Mouse (Mus musculus) spleen, postnatal 10 days (tissue): Measurements from ENCODE around the gene Gm10961.

Source experiments
- DNase-seq, 2 experiments: peaks; one replicate each; pipeline ENCODE4 v3.0.0; 2021 to 2022; ENCODE audit warnings: low spot score in 2 of 2

Gm10961 gene

GRCm38 (mm10) chr3:107630682-107631522, at the start of gene Gm10961:
TSS of gene Gm10961 (plus strand) at chr3:107631322.
- DNase-seq: peak in 1 of 2 experiments; percentile 60

- no peak for DNase-seq
Observed at GRCm38 (mm10) chr3:107582130-107582874, 48.8 kb upstream of the Gm10961 start.

- DNase-seq: no peak
Observed at GRCm38 (mm10) chr3:107582875-107583767, 48.0 kb upstream of the Gm10961 start.

DNA sequence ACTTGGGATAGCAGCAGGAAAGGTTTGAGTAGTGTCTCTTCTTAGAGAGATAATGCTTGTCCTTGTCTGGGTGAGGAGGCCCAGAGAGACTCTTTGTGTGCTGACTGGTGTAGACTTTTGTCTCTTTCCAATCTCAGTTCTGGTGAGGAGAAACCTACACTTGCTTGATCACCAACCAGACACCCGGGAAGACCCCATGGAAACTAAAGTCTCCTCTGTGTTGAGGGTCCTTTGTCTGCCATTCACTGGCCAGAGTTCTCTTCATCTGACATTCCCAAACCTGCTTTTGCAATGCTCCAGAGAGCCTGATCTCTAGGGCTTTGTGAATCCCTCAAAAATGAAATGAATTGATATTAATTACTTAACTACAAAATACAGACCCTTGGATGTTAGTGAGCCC, 47.2 kb upstream of the Gm10961 start:
- no peak for DNase-seq

GRCm38 (mm10) chr3:107586504-107586903, 44.6 kb upstream of the Gm10961 start:
- DNase-seq: no peak

- DNase-seq: no peak
Observed at GRCm38 (mm10) chr3:107591612-107592011, 39.5 kb upstream of the Gm10961 start.

GRCm38 (mm10) chr3:107593632-107594031, 37.5 kb upstream of the Gm10961 start:
- no peak for DNase-seq

DNA sequence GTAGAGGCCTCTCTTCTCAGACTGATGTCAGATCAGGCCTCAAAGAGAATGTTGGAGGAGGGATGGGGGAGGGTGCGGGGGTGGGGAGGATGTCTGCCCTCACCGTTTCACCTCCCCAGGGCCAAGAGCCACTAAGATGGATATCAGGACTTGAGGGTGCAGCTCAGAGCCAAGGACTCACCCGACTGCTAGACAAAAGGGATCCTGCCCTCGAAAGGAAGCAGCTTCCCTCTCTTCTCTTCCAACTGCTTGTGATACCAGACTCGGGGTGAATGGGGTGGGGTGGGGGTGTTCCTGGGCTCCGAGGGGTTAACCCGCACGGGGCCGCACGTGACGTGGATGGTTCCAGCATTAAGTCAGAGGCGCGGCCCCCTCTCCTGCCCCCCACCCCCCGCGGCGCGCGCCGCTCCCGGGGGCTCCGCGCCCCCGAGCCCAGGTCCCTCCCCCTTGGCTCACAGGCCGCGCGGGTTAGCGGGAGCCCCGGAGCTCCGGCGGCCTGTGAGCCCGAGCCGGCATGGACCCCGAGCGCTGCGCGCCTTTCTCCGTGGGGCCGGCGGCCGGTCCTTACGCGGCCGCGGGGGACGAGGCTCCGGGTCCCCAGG, 36.4 kb upstream of the Gm10961 start, which contains the start of gene Alx3:
Alx3 (plus strand) TSS at position 370 of the 602 bp plus-strand sequence.
- no peak for DNase-seq

DNA sequence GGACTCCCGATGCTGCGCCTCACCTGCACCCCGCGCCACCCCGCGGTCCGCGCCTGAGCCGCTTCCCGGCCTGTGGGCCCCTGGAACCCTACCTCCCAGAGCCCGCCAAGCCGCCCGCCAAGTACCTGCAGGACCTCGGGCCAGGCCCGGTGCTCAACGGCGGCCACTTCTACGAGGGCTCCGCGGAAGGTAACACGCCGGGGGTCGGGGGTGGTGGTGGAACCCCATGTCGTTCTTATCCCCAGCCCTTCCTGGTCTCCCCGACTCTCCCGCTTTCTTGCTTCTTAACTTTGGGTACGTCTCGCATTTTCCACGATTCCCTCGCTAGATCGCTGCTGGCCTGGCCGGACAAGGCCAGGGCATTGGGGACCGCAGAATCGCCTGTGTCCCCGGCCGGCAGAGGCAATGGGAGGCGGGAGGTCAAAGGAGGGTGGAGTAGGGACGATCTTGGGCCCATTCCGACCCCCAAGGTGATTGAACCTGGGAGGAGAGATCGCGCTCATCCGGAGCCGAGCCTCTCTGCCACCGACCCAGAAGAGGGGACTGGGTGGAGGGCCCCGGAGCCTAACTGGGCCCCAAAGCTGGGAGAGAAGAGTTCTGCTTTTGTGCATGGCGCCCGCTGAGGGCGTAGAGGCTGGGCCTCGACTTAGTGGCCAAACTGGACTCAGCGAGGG, 35.7 kb upstream of the Gm10961 start:
- no peak for DNase-seq

DNA sequence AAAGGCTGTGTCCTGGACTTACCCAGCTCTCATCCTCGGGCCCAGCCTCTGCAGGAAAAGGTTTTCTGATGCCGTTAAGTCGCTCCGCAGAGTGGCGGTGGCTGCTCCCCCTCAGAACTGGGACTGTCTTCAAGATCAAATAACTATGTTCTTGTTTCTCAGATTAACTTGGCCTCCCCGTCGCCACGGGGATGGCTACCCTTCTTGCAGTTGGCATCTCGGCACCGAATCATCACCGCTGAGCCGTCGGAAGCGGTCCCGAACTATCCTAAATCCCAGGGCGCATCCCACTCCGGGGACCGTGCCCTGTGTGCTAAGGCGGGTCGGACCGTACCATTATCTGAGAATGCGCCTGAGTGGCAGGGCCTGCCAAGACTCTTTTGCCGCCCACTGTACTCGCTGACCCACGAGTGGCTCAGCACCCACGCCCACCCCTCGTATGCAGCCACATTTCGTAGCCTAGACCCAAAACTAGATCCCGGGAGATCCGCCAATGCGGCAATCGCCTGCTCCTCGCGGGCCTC, 35.1 kb upstream of the Gm10961 start:
- DNase-seq: no peak

- no peak for DNase-seq
Observed at GRCm38 (mm10) chr3:107596559-107596958, 34.6 kb upstream of the Gm10961 start.

DNA sequence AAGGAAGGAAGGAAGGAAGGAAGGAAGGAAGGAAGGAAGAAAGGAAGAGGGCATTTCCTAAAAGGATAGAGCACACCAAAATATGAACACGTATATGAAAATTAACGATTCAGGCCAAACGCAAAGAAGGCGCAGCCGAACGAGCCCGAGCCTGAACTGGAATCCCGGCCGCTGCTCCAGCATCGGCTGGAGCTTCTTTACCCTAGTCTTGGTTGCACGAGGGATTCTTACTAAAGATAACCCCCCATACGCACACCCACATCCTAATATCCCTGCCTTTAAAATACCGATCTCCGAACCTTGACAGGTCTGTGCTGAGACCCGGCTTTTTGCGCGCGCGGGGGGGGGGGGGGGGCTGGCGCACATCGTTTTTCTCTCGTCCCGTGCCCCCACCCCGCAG, 34.0 kb upstream of the Gm10961 start:
- DNase-seq: no peak

DNA sequence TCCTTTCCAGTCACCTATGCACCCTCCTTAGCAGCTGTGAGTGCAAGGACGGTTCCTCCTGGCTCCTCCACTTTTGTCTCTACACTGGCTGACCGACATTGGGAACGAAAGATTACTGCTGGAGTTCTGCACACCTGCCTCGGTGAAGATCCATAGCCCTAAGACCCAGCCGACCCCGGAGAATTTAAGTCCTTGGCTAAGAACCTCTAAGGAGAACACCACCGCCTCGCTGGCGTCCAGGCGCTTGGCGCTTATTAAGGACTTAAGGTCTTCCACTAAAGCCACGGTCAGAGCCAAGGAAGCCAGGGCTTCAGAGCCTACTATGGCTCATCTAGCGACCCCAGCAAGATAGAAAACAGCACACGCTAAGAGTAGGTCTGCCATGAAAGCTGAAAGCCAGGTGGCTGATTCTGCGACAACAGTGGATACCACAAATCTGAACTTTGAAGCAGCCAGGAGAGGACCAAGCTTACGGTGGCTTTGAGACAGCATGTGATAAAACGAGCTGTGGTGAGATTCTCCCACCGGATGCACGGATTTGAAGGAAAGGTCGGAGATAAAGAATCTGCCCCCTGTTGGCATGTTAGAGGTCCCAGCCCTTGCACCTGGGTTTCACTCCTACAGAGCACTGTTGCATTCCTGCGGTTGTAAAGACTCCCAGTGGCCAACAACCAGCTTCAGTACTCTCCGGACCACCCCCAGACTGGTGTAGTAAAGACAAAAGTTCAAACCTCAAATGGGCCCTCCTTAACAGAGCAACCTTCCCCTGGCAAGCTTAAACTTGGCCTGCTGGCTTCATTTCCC, 33.3 kb upstream of the Gm10961 start:
- no peak for DNase-seq

DNA sequence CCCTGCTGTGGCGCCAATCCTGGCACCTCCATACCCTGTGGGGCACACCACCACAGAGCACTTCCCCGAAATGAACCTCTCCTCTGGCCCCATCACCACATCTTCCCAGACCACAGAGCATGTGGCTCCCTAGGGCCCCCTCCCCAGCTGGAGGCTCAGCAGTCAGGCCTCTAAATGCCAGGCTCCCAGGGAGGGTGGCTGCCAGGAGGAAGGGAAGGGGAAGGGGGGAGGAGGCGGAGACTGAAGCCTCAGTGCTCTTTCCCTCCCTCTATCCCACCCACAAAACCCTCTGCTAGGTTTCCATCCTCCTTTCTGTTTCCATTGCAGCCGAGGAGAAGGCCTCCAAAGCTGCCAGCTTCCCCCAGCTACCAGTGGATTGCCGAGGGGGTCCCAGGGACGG, 31.0 kb upstream of the Gm10961 start:
- no peak for DNase-seq

DNA sequence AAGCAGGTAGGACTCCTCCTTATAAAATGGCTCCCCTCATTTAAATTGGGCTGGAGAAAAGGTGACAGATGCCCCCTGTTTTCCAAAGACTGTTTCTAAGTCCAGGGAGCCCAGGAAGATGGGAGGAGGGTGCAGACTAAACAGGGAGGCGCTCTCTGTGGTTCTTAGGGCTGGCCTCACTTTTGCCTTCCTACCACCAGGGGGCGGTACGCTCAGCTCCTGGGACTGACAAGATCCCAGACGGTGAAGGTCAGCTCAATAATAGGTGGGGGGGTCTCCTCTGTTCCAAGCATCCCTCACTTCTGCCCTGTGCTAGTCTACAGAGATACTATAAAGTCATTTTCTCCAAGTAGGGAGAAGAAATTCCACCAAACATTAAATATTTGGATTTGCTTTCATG, 25.8 kb upstream of the Gm10961 start:
- peak; percentile 37 to 73 for DNase-seq

GRCm38 (mm10) chr3:107607221-107607620, 23.9 kb upstream of the Gm10961 start:
- DNase-seq: no peak

DNA sequence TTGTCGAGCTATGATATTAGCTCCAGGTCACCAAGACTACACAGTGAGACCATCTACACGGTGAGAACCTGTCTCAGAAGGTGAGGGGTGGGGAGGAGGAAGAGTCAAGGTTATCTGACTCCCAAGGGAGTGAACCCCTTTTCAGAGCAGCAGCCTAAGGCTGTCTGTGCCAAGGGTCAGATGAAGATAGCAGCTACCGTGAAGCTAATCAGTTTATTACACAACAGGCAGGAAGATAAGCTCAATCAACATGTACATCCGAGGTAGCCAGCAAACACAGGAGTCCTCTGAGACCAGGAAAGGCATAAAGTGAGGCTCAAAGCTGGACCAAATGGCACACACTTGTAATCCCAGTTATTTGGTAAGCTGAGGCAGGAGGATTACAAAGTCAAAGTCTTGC, 22.3 kb upstream of the Gm10961 start:
- DNase-seq: no peak

- no peak for DNase-seq
Observed at GRCm38 (mm10) chr3:107609376-107609775, 21.7 kb upstream of the Gm10961 start.

GRCm38 (mm10) chr3:107611394-107611793, 19.7 kb upstream of the Gm10961 start:
- DNase-seq: no peak
